ENCODE assay signal across 8 mouse cellular contexts in genomic region chr14:105328397-105329302, GRCm38 (mm10).
A peak's percentile ranks its signal among the peaks of the same experiment; 100 is the strongest.
DNase-seq lines count a peak whose midpoint lies in the region; ATAC-seq lines count a peak whose summit lies in the region.

No protein-coding gene starts in this region.

- H3K27me3 ChIP-seq in hindbrain, embryonic 10.5 days (ENCODE audit: insufficient read depth, poor library complexity, severe bottlenecking) = no peaks in the 10 kb centered on the region
- no peaks in the 10 kb centered on the region for H3K27me3 ChIP-seq in neural tube, embryonic 15.5 days (replicated peaks)

- peak overlapping the region; percentile 56 for H3K4me2 ChIP-seq in neural tube, embryonic 15.5 days

- peak; percentile 71 to 76 for DNase-seq in cerebellum, postnatal 14 days
- peak; percentile 61 for DNase-seq in frontal cortex, postnatal 14 days (ENCODE audit: low spot score in 2 of 2)
- DNase-seq in hindbrain, embryonic 10.5 days (ENCODE audit: low spot score) = peak; percentile 33
- DNase-seq in layer of hippocampus, adult 8-10 months (ENCODE audit: low spot score in 2 of 2) = peak; percentile 83 to 86
- DNase-seq in lung, adult 18-20 months = peak; percentile 81 to 85
- peak; percentile 55 for DNase-seq in urinary bladder, postnatal 25 days (ENCODE audit: low spot score)

- peak; percentile 66 for ATAC-seq in activated CD4-positive, CD25-positive, alpha-beta regulatory T cell, adult 4 months
- ATAC-seq in neural tube, embryonic 15.5 days (ENCODE audit: low FRiP score) = peak; percentile 67

- H3K4me1 ChIP-seq in hindbrain, embryonic 10.5 days (replicated peaks) = peaks cover 11% of the 10 kb centered on the region
- H3K4me1 ChIP-seq in neural tube, embryonic 15.5 days = peaks cover 15% of the 10 kb centered on the region

- WGBS in hindbrain, embryonic 10.5 days = 41% methylated on average over 13 of the region's 13 CpGs
- 13% methylated on average over 13 of the region's 13 CpGs for WGBS in neural tube, embryonic 15.5 days

- H3K27ac ChIP-seq in hindbrain, embryonic 10.5 days = peak overlapping the region; percentile 79
- peak overlapping the region; percentile 82 for H3K27ac ChIP-seq in neural tube, embryonic 15.5 days (replicated peaks)

- H3K36me3 ChIP-seq in hindbrain, embryonic 10.5 days = no peaks in the 10 kb centered on the region
- no peaks in the 10 kb centered on the region for H3K36me3 ChIP-seq in neural tube, embryonic 15.5 days

- H3K9ac ChIP-seq in neural tube, embryonic 15.5 days (replicated peaks) = peak overlapping the region; percentile 34; the same call in 1 of the 2 replicates

- H3K4me3 ChIP-seq in hindbrain, embryonic 10.5 days = peak overlapping the region; percentile 28; the same call in 1 of the 2 replicates
- H3K4me3 ChIP-seq in neural tube, embryonic 15.5 days (replicated peaks) = peak overlapping the region; percentile 27

- H3K9me3 ChIP-seq in hindbrain, embryonic 10.5 days = no peaks in the 10 kb centered on the region
- no peaks in the 10 kb centered on the region for H3K9me3 ChIP-seq in neural tube, embryonic 15.5 days (replicated peaks)

Comparison
In these comparisons a context has a peak if more than half of its experiments do, and no peak if none do; other contexts are left out.
1. Peak in every context shown above with its lines: DNase-seq, ATAC-seq, H3K4me3 ChIP-seq and H3K27ac ChIP-seq.
2. DNase-seq: peak in every context shown above with its lines; median percentile 84 in layer of hippocampus, adult 8-10 months; 83 in lung, adult 18-20 months; 74 in cerebellum, postnatal 14 days; 61 in frontal cortex, postnatal 14 days; 55 in urinary bladder, postnatal 25 days; 33 in hindbrain, embryonic 10.5 days.